Mouse (Mus musculus): Measurements from ENCODE around the gene Podxl. TPM values are rescaled to one million over a fixed set of nuclear protein-coding genes. Genes with fewer than 3 reads are reported as not detected.

Podxl gene
- polyA plus RNA-seq, 1 experiment = 4.8 TPM

- no peaks in the 10 kb centered on the region for H3K79me2 ChIP-seq (ENCODE audit: control insufficient read depth, insufficient read depth)
- H3ac ChIP-seq (ENCODE audit: control insufficient read depth, insufficient read length, low read depth) = no peak overlapping the region
- no peak overlapping the region for H3K4me3 ChIP-seq (ENCODE audit: insufficient read depth, poor library complexity, severe bottlenecking)
- H3K36me3 ChIP-seq (ENCODE audit: control insufficient read depth, insufficient read depth) = no peaks in the 10 kb centered on the region
- H3K27me3 ChIP-seq (ENCODE audit: control insufficient read depth, insufficient read depth, insufficient read length) = peaks cover 4% of the 10 kb centered on the region
- no peak for TF ChIP-seq CEBPB (IDR thresholded peaks at IDR 0.05; ENCODE audit: low read depth)
- TF ChIP-seq USF1 (IDR thresholded peaks at IDR 0.05; ENCODE audit: low read depth) = no peak
- no peak for TF ChIP-seq MYOG (IDR thresholded peaks at IDR 0.05; ENCODE audit: control insufficient read depth, extremely low read depth, insufficient read length)
- H3K79me3 ChIP-seq (ENCODE audit: low read depth) = no peaks in the 10 kb centered on the region
These were observed 37.4 kb upstream of the Podxl start for GRCm38 (mm10) chr6:31601131-31601530.

GRCm38 (mm10) chr6:31599863-31600262 is 36.1 kb upstream of the Podxl start:
- TF ChIP-seq CEBPB (IDR thresholded peaks at IDR 0.05; ENCODE audit: low read depth) = no peak
- no peak for TF ChIP-seq USF1 (IDR thresholded peaks at IDR 0.05; ENCODE audit: low read depth)
- no peak for TF ChIP-seq FOSL1 (IDR thresholded peaks at IDR 0.05; ENCODE audit: insufficient read depth, low read length, poor library complexity, severe bottlenecking)
- no peak for TF ChIP-seq MAX (IDR thresholded peaks at IDR 0.05)
- TF ChIP-seq MYOG (IDR thresholded peaks at IDR 0.05; ENCODE audit: control insufficient read depth, extremely low read depth, insufficient read length) = no peak
- no peak for TF ChIP-seq CTCF (IDR thresholded peaks at IDR 0.05; ENCODE audit: control insufficient read depth, insufficient read depth, insufficient read length)
- TF ChIP-seq MYOD1 (IDR thresholded peaks at IDR 0.05; ENCODE audit: control insufficient read depth, insufficient read length, low read depth) = no peak

GRCm38 (mm10) chr6:31598349-31598911 is 34.6 kb upstream of the Podxl start:
- TF ChIP-seq MAX (IDR thresholded peaks at IDR 0.05) (no peak), CEBPB (IDR thresholded peaks at IDR 0.05; ENCODE audit: low read depth) (no peak), CTCF (IDR thresholded peaks at IDR 0.05; ENCODE audit: control insufficient read depth, insufficient read depth, insufficient read length) (no peak), MYOG (IDR thresholded peaks at IDR 0.05; ENCODE audit: control insufficient read depth, extremely low read depth, insufficient read length) (no peak), MYOD1 (IDR thresholded peaks at IDR 0.05; ENCODE audit: control insufficient read depth, insufficient read length, low read depth) (no peak), USF1 (IDR thresholded peaks at IDR 0.05; ENCODE audit: low read depth) (no peak)
- peaks cover 4% of the 10 kb centered on the region for H3K27me3 ChIP-seq (ENCODE audit: control insufficient read depth, insufficient read depth, insufficient read length)
- no peaks in the 10 kb centered on the region for H3K79me3 ChIP-seq (ENCODE audit: low read depth)
- H3ac ChIP-seq (ENCODE audit: control insufficient read depth, insufficient read length, low read depth) = no peak overlapping the region
- H3K36me3 ChIP-seq (ENCODE audit: control insufficient read depth, insufficient read depth) = no peaks in the 10 kb centered on the region
- H3K79me2 ChIP-seq (ENCODE audit: control insufficient read depth, insufficient read depth) = no peaks in the 10 kb centered on the region
- H3K4me3 ChIP-seq (ENCODE audit: insufficient read depth, poor library complexity, severe bottlenecking) = no peak overlapping the region

More at GRCm38 (mm10) chr6:31599863-31600262, 36.1 kb upstream of the Podxl start:
- Histone ChIP-seq H3K4me3 (ENCODE audit: insufficient read depth, poor library complexity, severe bottlenecking) (no peak overlapping the region), H3ac (ENCODE audit: control insufficient read depth, insufficient read length, low read depth) (no peak overlapping the region), H3K36me3 (ENCODE audit: control insufficient read depth, insufficient read depth) (no peaks in the 10 kb centered on the region), H3K27me3 (ENCODE audit: control insufficient read depth, insufficient read depth, insufficient read length) (peaks cover 4% of the 10 kb centered on the region), H3K79me2 (ENCODE audit: control insufficient read depth, insufficient read depth) (no peaks in the 10 kb centered on the region), H3K79me3 (ENCODE audit: low read depth) (no peaks in the 10 kb centered on the region)

GRCm38 (mm10) chr6:31597136-31597460 is 33.3 kb upstream of the Podxl start:
- peaks cover 4% of the 10 kb centered on the region for H3K27me3 ChIP-seq (ENCODE audit: control insufficient read depth, insufficient read depth, insufficient read length)
- H3K79me2 ChIP-seq (ENCODE audit: control insufficient read depth, insufficient read depth) = no peaks in the 10 kb centered on the region
- no peak overlapping the region for H3K4me3 ChIP-seq (ENCODE audit: insufficient read depth, poor library complexity, severe bottlenecking)
- no peaks in the 10 kb centered on the region for H3K79me3 ChIP-seq (ENCODE audit: low read depth)
- H3ac ChIP-seq (ENCODE audit: control insufficient read depth, insufficient read length, low read depth) = no peak overlapping the region
- H3K36me3 ChIP-seq (ENCODE audit: control insufficient read depth, insufficient read depth) = no peaks in the 10 kb centered on the region
- no peak for TF ChIP-seq MYOD1 (IDR thresholded peaks at IDR 0.05; ENCODE audit: control insufficient read depth, insufficient read length, low read depth)
- TF ChIP-seq MYOG (IDR thresholded peaks at IDR 0.05; ENCODE audit: control insufficient read depth, extremely low read depth, insufficient read length) = no peak
- TF ChIP-seq USF1 (IDR thresholded peaks at IDR 0.05; ENCODE audit: low read depth) = no peak
- TF ChIP-seq CTCF (IDR thresholded peaks at IDR 0.05; ENCODE audit: control insufficient read depth, insufficient read depth, insufficient read length) = no peak
- no peak for TF ChIP-seq MAX (IDR thresholded peaks at IDR 0.05)
- TF ChIP-seq FOSL1 (IDR thresholded peaks at IDR 0.05; ENCODE audit: insufficient read depth, low read length, poor library complexity, severe bottlenecking) = no peak
- TF ChIP-seq CEBPB (IDR thresholded peaks at IDR 0.05; ENCODE audit: low read depth) = no peak

- H3K36me3 ChIP-seq (ENCODE audit: control insufficient read depth, insufficient read depth) = no peaks in the 10 kb centered on the region
- no peaks in the 10 kb centered on the region for H3K79me2 ChIP-seq (ENCODE audit: control insufficient read depth, insufficient read depth)
- no peak overlapping the region for H3ac ChIP-seq (ENCODE audit: control insufficient read depth, insufficient read length, low read depth)
- H3K4me3 ChIP-seq (ENCODE audit: insufficient read depth, poor library complexity, severe bottlenecking) = no peak overlapping the region
- H3K79me3 ChIP-seq (ENCODE audit: low read depth) = no peaks in the 10 kb centered on the region
- H3K27me3 ChIP-seq (ENCODE audit: control insufficient read depth, insufficient read depth, insufficient read length) = no peaks in the 10 kb centered on the region
- TF ChIP-seq MAX (IDR thresholded peaks at IDR 0.05) (no peak), CEBPB (IDR thresholded peaks at IDR 0.05; ENCODE audit: low read depth) (no peak), MYOD1 (IDR thresholded peaks at IDR 0.05; ENCODE audit: control insufficient read depth, insufficient read length, low read depth) (no peak), CTCF (IDR thresholded peaks at IDR 0.05; ENCODE audit: control insufficient read depth, insufficient read depth, insufficient read length) (no peak), USF1 (IDR thresholded peaks at IDR 0.05; ENCODE audit: low read depth) (no peak), MYOG (IDR thresholded peaks at IDR 0.05; ENCODE audit: control insufficient read depth, extremely low read depth, insufficient read length) (no peak), FOSL1 (IDR thresholded peaks at IDR 0.05; ENCODE audit: insufficient read depth, low read length, poor library complexity, severe bottlenecking) (no peak)
These were observed 32.8 kb upstream of the Podxl start for GRCm38 (mm10) chr6:31596346-31597135.
